Mouse (Mus musculus): Measurements from ENCODE around the gene Zbtb21.

Gene Zbtb21

GRCm38 (mm10) chr16:97946993-97947392, 15.4 kb downstream of the Zbtb21 start:
- DNase-seq (ENCODE audit: low read depth), result peak; percentile 77

- no peak for DNase-seq (ENCODE audit: low read depth)
Observed at GRCm38 (mm10) chr16:97941844-97942243, 20.6 kb downstream of the Zbtb21 start.

GRCm38 (mm10) chr16:97940471-97940973, 21.9 kb downstream of the Zbtb21 start:
- no peak for DNase-seq (ENCODE audit: low read depth)

GRCm38 (mm10) chr16:97935815-97936214, 26.6 kb downstream of the Zbtb21 start:
- no peak for DNase-seq (ENCODE audit: low read depth)

GRCm38 (mm10) chr16:97930231-97930630, 32.2 kb downstream of the Zbtb21 start:
- no peak for DNase-seq (ENCODE audit: low read depth)

GRCm38 (mm10) chr16:97929520-97929919, 32.9 kb downstream of the Zbtb21 start:
- DNase-seq (ENCODE audit: low read depth), result no peak

- DNase-seq (ENCODE audit: low read depth), result no peak
Observed at GRCm38 (mm10) chr16:97927331-97927938, 35.0 kb downstream of the Zbtb21 start.

GRCm38 (mm10) chr16:97926381-97926780, 36.0 kb downstream of the Zbtb21 start:
- no peak for DNase-seq (ENCODE audit: low read depth)

GRCm38 (mm10) chr16:97925760-97926159, 36.7 kb downstream of the Zbtb21 start:
- DNase-seq (ENCODE audit: low read depth), result peak; percentile 56

GRCm38 (mm10) chr16:97923700-97924099, 38.7 kb downstream of the Zbtb21 start:
- DNase-seq (ENCODE audit: low read depth), result no peak

GRCm38 (mm10) chr16:97922779-97923126, 39.7 kb downstream of the Zbtb21 start:
- no peak for DNase-seq (ENCODE audit: low read depth)

- DNase-seq (ENCODE audit: low read depth), result peak; percentile 86
Observed at GRCm38 (mm10) chr16:97921961-97922778, 40.3 kb downstream of the Zbtb21 start.

- no peak for DNase-seq (ENCODE audit: low read depth)
Observed at GRCm38 (mm10) chr16:97920621-97921020, 41.8 kb downstream of the Zbtb21 start.

- DNase-seq (ENCODE audit: low read depth), result no peak
Observed at GRCm38 (mm10) chr16:97919793-97920192, 42.6 kb downstream of the Zbtb21 start.

- DNase-seq (ENCODE audit: low read depth), result no peak
Observed at GRCm38 (mm10) chr16:97912873-97913272, 49.5 kb downstream of the Zbtb21 start.

- no peak for DNase-seq (ENCODE audit: low read depth)
Observed at GRCm38 (mm10) chr16:97909356-97909755, 53.1 kb downstream of the Zbtb21 start.

- DNase-seq (ENCODE audit: low read depth), result no peak
Observed at GRCm38 (mm10) chr16:97907496-97907895, 54.9 kb downstream of the Zbtb21 start.

GRCm38 (mm10) chr16:97906337-97906736, 56.1 kb downstream of the Zbtb21 start:
- DNase-seq (ENCODE audit: low read depth), result no peak

- DNase-seq (ENCODE audit: low read depth), result no peak
Observed at GRCm38 (mm10) chr16:97905449-97905991, 56.9 kb downstream of the Zbtb21 start.

GRCm38 (mm10) chr16:97904035-97904434, 58.4 kb downstream of the Zbtb21 start:
- no peak for DNase-seq (ENCODE audit: low read depth)

- peak; percentile 8 for DNase-seq (ENCODE audit: low read depth)
Observed at GRCm38 (mm10) chr16:97897346-97898024, 64.9 kb downstream of the Zbtb21 start.
